Mouse (Mus musculus) erythroblast, embryonic 14.5 days (primary cell): ENCODE data around the gene Olfr1283.

Experiments used
- GATA1 ChIP-seq: IDR thresholded peaks from 2 replicates; pipeline ENCODE4 v1.6.1; 2012; ENCODE audit warnings: low read length, inconsistent platforms, mixed read lengths
- TAL1 ChIP-seq: IDR thresholded peaks from 3 replicates; pipeline ENCODE4 v1.6.1; 2012; ENCODE audit warnings: low read length, inconsistent platforms, mixed read lengths

GRCm38 (mm10) chr2:111326220-111326619 is 40.4 kb upstream of the Olfr1283 start, which contains the start of gene Olfr1281:
- TF ChIP-seq TAL1 (no peak), GATA1 (no peak)
